Mouse (Mus musculus): ENCODE data around the gene Dazap2.
"Not testable (repeated sequence)": the region's sequence is repeated elsewhere in the genome, so short reads cannot be mapped to it uniquely, and the experiment has no call there.

The Dazap2 gene

DNA sequence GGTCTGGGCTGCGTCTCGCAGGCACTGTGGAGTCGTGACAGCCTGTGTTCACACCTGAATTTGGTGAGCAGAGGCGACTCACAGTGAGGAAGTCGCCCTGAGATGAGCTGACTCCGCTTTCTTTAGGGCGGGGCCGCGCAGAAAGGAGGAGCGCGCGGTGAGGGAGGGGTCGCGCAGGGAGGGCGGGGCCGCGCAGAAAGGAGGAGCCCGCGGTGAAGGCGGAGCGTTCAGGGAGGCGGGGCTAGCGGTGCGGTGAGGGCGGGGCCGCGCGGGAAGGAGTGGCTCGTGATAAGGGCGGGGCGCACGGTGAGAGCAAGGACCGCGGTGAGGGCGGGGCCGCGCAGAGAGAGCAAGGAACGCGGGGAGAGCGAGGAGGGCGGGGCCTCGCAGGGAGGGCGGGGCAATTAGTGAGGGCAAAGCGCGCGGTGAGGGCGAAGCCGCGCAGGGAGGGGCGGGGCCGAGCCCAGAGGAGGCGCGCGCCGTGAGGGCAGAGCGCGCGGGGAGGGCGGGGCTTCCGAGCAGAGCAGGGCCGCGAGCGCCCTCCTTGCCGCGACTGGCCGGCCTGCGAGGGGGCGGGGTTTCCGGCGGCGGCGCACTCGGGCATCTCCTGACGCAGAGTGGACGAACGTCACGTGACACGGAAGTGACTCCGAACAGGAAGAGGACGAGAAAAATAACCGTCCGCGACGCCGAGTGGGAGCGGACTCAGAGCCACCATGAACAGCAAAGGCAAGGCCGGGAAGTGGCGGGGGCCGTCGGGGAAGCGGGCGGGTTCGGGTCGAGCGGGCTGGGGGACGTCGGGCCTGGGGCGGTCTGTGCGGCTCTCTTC, at the start of gene Dazap2:
Gene Dazap2, plus strand, starts transcription at position 354 of the 829 bp plus-strand sequence.
- DNase-seq (ENCODE audit: low spot score in 2 of 2): peak; percentile 91 to 94

DNA sequence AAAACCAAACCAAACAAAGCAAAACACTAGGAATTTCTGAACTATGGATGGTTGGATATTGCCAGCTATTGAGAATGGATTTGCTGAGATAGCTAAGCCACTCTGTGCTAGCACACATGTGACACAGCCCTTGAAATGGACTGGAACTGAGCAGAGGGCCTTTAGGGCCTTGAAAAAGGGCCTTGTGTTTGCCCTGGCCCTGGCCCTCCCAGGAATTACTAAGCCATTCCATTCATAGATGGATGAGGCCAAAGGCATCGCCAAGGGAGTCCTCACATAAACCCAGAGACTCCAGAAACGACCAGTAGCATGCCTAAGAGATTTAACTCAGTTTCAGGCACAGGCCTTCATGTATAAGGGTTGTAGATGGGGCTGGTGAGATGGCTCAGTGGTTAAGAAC, 48.6 kb upstream of the Dazap2 start:
- no peak for DNase-seq (ENCODE audit: low spot score in 2 of 2)

DNA sequence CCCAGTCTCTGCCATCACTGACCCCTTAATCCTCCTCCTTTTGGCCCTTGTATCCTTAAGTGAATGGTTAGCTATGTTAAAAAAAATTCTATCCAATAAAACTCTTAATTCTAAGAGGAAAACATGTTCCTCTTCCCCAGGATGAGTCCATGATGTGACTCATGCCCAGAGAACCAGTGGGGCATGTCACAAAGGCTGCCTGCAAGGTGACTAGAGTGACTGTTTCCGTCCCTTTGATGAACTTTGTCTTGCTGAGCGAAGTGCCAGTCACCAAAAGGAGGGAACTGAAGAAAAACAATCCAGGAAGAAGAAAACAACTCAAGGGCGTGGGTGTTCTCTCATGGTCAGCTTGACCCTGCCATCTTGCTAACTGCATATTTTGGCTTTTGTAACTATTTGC, 45.9 kb upstream of the Dazap2 start:
- no peak for DNase-seq (ENCODE audit: low spot score in 2 of 2)

DNA sequence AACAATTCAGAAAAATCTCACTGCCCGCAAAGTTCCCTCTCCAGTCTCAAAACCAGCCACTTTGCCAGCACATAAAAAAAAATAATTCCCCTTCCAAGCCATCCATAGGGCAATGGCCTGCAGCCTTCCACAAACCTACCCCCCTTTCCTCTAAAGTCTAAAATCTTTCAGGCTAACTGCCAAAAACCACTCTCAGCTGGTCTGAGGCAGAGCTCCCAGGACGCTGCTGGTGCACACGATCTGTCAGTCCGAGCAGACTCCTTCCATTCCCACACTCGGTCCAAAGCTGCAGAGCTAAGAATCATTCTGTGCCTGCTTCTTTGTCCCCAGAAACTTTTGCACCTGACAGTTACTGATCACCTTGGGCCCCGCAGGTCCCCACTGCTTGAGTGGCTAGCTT, 41.2 kb upstream of the Dazap2 start:
- DNase-seq (ENCODE audit: low spot score in 2 of 2): no peak

DNA sequence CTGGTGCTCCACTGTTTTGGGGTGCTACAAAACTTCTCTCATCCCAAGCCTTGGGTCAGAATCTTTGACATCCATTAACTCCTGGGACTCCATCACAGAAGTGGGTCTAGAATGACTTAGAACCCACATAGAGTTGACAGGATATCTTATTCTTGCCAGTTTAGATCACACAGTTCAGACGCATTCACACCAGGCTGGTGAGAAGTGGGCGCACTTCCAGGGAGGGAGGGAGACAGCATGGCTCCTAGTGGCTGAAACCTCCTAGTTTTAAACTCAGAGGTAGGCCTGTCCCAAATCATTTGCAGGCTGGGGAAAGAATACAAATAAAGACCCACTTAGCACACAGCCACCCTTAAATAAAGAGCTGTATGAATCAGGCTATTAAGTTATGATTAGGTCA, 40.8 kb upstream of the Dazap2 start:
- DNase-seq (ENCODE audit: low spot score in 2 of 2): no peak

DNA sequence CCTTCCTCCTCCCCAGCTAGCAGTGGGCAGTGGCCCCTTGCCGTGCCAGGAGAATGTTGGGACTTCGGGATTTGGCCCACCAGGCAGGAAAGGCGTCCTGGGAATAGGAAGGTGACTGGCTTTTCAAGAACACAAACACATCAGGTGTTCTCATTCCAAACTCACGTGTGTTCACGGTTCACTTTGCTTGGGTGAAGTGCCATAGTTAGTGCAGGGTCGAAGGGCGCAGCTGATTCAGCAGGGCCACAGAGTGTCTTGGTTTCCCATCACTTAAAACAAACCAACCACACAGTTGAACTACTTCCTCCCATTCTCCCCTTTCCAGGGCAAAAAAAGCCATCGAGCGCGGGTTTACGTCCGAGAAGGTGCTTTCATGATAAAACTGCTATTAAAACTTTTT, 39.8 kb upstream of the Dazap2 start:
- DNase-seq (ENCODE audit: low spot score in 2 of 2): no peak

DNA sequence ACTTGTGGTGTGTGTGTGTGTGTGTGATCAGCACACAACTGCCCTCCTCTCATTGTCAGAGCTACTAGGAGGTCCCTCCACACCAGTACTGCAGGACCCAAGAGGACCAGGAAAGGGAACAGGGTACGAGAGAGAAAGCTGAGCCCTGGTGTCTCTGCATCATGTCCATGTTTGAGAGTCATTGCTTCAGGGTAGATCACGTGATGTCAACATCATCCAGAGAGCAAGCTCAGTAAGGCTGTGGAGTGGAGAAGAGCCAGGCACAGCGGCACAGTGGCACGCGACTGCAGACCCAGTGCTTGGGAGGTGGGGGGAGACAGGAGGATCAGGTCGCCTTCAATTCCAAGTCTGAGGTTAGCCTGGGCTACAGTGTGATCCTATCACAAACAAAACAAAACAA, 38.8 kb upstream of the Dazap2 start:
- DNase-seq (ENCODE audit: low spot score in 2 of 2): no peak

DNA sequence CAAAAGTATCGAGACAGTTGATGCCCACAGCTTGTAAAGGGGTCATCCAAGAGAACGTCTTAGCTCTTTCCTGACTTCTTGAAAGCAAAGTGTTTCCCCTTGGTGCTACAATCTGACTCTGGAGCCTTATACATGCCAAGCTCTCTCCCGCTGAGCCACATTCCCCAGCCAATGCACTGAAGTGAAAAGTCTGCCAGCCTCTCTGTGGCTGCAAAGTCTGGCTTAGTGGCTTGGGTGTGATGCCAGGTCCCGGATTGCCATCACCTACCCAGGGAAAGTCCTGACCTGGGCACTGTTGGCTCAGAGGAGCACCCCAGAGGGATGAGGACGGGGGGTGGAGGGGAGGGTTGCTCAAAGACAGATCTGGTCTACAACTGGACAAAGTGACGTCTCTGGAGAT, 38.3 kb upstream of the Dazap2 start:
- DNase-seq (ENCODE audit: low spot score in 2 of 2): no peak

DNA sequence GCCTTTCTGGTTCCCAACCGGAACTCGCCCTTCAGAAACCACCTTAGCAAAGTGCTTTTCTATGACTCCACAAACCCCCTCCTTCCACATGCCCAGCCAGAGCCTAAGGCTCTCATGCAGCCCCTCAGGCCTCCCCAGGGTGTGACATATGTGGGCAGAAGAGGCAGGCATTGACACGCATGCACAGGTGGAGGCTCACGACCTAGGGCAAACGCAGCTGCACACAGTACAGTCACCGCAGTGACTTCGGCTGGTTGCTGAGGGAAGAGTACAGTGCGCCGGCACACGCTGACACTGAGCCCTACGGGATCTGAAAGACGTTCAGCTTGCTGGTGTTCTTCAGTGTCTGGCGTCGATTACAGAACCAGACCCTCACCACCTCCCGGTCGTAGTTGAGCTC, 37.2 kb upstream of the Dazap2 start:
- no peak for DNase-seq (ENCODE audit: low spot score in 2 of 2)

DNA sequence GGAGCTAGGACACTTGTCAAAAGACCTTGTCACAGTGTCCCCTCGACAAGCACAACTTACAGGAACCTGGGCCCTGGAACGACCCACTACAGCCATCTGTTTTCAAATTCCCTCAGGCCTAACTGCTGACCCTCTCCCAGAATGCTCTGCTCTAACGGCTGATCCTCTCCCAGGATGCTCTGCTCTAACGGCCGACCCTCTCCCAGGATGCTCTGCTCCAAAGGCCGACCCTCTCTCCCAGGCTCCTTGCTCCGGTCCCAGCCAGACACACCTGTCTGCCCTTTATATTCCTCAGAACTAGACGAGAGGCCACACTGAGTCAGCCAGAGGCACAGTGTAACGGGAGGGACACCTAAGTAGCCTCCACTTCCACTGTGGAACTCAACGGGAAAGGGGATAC, 35.0 kb upstream of the Dazap2 start:
- no peak for DNase-seq (ENCODE audit: low spot score in 2 of 2)

DNA sequence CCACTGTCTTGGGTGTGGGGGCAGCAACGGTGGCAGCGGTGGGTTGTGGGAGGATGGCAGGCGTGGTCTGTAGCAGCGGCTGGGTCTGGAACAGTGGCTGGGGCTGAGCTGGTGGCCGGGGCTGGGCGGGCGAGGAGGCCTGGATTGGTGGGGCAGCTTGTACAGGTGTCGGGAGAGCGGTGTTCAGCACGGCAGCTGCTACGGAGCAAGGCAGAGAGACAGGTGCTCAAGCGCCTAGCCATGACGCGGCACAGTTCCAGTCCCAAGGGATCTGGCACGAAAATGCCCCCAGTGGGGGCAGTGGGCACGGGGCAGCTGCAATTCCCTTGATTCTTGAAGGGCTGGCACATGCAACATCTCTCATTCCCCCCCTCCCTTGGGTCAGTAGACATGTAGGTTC, 29.2 kb upstream of the Dazap2 start:
- no peak for DNase-seq (ENCODE audit: low spot score in 2 of 2)

DNA sequence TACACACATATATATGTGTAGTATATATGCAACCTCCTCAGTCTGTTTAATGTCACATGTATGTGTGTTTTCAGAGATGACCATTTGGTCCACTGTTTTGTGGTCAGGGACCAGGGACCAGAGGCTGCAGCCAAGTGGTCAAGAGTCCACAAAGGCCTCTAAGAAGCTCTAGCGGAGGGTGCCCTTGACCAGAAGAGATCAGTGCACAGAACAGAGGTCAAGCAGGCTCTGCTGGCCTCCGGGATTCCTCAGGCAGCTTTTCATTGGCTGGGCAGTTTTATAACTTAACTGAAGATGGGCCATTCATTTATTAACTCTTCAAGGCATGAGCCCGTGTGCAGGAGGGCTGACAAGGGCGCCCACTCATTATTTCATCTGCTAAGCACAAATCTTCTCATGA, 28.0 kb upstream of the Dazap2 start:
- DNase-seq (ENCODE audit: low spot score in 2 of 2): no peak

DNA sequence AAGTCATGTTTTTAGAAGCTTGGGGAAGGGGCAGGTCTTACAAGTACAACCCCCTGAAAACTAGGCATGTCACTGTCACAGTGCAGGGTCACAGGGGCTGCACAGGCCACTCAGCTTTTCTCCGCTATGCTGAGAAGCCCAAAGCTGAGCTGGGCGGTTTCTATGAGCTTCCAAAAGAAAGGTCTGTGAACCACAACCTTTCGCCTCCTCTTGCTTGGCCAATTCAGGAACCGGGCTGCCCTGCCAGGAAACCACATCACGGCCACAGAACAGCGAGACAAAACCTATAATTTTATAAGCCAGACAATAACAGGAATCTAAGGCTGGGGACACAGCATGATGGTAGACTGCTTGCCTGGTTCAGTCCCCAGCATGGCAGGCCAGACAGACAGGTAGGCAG, 26.9 kb upstream of the Dazap2 start:
- DNase-seq (ENCODE audit: low spot score in 2 of 2): no peak

DNA sequence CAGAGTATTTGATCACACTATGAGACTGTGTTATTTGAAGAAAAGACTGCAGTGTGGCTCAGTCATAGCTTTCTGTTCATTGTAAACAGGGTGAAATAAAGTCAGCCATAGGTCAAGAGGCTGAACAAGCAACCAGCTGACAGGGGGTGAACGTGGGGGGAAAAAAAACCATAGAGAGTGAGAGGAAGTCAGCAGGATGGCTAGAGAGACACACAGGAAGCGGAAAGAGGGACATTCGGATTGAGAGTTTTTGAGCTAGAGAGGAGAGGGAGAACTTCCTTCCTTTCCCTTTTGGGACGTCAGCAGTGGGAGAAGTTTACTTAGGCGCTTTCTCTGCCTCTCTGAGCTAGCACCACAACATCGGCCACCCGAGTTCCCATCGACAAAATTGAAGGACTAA, 24.7 kb upstream of the Dazap2 start:
- no peak for DNase-seq (ENCODE audit: low spot score in 2 of 2)

DNA sequence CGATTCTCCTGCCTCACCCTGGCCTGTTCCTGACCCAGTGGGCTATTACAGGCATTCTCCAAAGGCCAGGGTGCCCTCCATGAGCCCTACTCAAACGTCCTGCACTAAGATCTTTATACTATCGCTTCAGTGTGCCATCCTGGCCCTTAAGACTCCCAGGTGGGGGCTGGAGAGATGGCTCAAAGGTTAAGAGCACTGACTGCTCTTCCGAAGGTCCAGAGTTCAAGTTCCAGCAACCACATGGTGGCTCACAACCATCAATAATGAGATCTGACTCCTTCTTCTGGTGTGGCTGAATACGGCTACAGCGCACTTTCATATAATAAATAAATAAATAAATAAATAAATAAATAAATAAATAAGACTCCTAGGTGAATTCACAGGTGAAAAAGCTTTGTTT, 22.3 kb upstream of the Dazap2 start:
- no peak for DNase-seq (ENCODE audit: low spot score in 2 of 2)

DNA sequence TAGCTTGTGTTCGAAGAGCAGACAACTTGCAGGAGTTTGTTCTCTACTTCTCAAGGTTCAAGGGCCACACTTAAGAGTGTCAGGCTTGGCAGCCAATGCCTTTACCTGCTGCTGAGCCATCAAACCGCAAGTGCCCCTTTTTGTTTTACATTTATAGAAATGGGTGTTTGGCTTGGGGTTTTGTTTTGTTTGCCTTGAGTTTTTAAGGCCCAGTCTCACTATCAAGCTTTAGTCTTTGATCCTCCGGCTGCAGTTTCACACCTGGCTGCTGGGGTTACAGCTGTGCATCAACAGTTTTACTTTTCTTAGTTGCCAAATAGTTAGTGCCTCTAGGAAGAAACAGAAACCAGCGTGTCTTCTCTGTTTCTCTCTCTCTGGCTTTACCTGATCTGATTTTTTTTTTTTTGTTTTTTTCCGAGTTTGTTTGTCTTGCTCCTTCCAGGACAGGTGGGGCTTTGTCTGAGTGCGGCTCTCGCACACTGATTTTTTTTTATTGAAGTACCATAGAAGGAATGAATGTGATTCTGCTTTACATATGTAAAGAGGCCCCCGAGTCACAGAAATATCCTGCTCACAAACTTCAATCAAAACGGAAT, 16.8 kb upstream of the Dazap2 start:
- no peak for DNase-seq (ENCODE audit: low spot score in 2 of 2)

DNA sequence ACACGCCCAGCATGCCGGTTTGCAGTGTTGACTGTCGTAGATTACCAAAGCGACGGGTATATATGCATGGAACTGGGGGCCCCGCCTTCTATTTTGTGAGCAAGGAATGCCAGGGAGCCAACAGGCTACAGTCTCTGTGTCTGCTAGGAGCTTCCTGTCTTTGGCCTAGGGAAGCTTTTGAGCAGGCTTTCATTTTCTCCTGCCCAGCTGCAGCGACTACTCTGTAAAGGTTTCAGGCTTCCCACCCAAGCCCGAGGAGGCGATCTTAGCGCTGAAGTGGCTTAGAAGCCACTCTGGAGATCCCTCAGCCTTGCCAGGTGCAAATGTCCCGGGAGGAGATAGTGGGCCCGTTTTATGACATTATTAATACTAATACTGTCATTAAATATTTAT, 16.3 kb upstream of the Dazap2 start:
- peak; percentile 20 to 24 for DNase-seq (ENCODE audit: low spot score in 2 of 2)

DNA sequence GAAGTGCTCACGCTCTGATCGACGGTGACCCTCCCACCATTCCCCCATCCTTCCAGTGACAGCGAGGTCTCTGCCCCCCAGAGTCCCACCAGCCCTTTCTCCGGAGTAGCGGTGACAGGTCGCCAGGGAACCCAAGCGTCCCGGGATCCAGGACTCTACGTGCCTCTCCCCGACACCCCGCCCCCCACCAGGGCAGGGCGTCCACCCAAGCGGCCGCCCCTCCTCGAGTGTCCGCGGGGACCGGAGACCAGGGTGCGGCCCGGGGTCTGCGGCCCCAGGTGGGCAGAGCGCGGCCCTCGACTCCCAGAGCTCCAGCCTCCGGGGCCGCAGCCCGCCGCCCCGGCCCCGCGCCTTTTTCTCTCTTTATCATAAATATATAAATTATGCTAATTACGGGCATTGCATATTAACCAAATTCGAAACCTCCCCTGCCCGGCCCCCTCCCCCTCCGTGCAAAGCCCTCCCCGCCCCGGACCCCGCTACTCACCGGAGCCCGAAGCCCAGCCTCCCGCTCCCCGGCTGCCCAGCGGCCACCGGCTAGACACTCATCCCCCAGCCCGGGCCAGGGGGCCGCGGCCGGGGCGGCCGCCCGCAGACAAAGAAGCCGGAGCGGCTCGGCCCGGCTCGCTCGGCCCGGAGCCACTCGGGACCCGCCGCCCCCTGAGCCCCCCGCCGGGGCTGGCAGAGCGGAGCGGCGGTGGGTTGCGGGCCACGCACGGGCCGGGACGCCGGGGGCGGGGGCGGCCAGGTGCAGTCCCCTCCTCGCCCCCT, 15.7 kb upstream of the Dazap2 start, which contains the start of gene Pou6f1:
Gene Pou6f1, minus strand, starts transcription at position 709 of the 771 bp plus-strand sequence.
- peak; percentile 15 to 16 for DNase-seq (ENCODE audit: low spot score in 2 of 2)

DNA sequence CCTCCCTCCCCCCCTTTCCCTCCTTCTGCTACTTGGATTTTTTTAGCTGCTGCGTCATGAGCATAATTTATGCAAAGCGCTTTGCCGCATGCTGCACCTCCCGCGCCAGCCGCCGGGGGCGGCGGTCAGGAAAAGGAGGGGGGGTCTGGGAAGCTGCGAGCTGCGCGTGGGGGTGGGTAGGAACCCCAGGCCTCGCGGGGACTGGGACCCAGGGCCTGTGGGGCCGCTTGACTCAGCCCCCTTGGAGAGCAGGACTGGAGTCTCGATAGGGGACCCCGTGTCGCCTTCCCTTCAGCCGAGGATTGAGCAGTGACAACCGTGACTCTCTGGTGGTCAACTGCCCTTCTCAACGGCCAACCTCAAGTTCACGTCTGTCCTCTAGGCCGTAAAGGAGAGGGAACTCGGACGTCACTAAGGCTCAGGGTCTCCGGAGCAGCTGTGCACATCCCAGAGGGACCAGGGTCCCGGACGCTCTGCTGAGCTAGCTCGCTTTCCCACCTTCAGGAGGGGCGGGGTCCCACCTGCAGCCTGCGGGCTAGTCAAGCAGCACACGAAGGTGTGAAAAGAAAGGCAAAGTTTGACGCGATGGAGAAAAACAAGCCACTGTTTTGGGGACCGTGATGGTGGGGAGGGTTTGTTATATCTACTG, 15.0 kb upstream of the Dazap2 start:
- DNase-seq (ENCODE audit: low spot score in 2 of 2): peak; percentile 29 to 47

DNA sequence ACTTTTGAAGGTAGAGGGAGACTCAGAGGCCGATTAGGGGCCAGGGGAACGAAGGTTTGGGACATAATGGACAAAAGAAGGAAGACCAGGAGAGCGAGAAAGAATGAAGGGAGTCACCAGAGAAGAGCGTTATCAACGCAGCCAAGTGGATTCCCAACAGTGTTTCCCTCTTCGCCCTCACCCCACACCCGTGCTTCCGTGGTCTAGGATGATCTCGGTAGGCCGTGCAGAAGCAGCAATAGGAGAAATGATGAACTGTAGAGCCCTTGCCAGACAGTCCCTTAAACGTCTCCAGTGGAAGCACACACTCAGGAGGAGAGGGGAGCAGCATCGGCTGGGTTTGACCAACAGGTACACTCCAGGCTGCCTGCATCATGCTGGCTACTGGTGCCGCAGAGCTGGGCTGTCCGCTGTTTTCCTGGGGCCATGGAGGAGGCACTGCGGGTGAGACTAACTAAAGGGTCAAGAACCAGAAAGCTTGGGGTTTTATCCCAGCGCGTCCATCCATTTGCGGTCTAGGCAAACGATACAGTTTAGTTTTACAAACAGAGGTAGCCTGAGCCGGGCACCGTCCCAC, 14.4 kb upstream of the Dazap2 start:
- no peak for DNase-seq (ENCODE audit: low spot score in 2 of 2)

DNA sequence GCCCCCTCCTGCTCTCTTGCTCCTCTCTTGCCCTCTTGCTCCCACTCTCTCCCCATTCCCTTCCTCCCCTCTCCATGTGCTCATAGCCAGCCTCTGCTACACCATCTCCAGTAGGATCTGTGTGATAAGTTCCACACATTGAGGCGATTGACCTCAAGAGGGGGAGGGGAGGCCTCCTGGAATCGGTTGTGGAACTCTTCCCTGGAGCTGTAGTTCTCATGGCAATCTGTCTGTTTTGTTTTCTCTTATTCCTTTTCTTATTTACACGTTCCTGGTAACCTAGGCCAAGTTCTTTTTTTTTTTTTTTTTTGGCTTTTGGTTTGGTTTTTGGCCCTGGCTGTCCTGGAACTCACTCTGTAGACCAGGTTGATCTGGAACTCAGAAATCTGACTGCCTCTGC, 13.5 kb upstream of the Dazap2 start:
- DNase-seq (ENCODE audit: low spot score in 2 of 2): no peak

DNA sequence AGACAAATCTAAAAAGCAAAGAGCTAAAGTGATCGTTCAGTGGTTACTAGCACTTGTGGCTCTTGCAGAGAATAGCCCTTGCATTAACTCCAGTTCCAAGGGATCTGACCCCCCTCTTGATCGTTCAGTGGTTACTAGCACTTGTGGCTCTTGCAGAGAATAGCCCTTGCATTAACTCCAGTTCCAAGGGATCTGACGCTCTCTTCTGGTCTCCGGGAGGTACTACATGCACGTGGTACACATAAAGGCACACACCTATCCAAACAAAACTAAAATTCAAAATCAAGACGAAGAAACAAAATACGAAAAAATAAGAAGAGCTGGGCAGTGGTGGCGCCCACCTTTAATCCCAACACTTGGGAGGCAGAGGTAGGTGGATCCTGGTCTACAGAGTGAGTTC, 8.5 kb upstream of the Dazap2 start:
- not testable (repeated sequence) for DNase-seq (ENCODE audit: low spot score in 2 of 2)
